Comparison of ENCODE assay signal across 16 mouse cellular contexts in genomic region chr5:75457403-75457802, GRCm38 (mm10).
"Had no signal": no experiment of that assay in that cellular context is flagged by ENCODE, and none has a peak within 500 bp of the region (broad histone marks: within the 10 kb centered on the region; RNA-seq: fewer than 3 reads in every experiment).

No protein-coding gene starts in this region.

- H3K27me3 ChIP-seq: limb, embryonic 15.5 days; liver, embryonic 12.5 days; midbrain, embryonic 15.5 days; neural tube, embryonic 13.5 days had no signal

- H3K9me3 ChIP-seq: limb, embryonic 15.5 days; liver, embryonic 12.5 days; midbrain, embryonic 10.5 days; midbrain, embryonic 15.5 days; neural tube, embryonic 13.5 days had no signal

- H3K4me2 ChIP-seq: limb, embryonic 15.5 days; liver, embryonic 12.5 days; lung, embryonic 14.5 days; midbrain, embryonic 15.5 days; neural tube, embryonic 13.5 days had no signal

- H3K9ac ChIP-seq: limb, embryonic 15.5 days; liver, embryonic 12.5 days; lung, embryonic 14.5 days; midbrain, embryonic 15.5 days; neural tube, embryonic 13.5 days had no signal

- H3K4me1 ChIP-seq: limb, embryonic 15.5 days had no signal

- DNase-seq: kidney, adult 9 months; kidney, postnatal 36 days; lung, embryonic 14.5 days; lung, postnatal 10 days; lung, postnatal 4 days; retina, postnatal 1 day; right cerebral cortex, postnatal 4 days; thymus, postnatal 36 days had no signal

- H3K4me3 ChIP-seq: layer of hippocampus, adult 2 months; left cerebral cortex, adult 2 months; limb, embryonic 15.5 days; liver, embryonic 12.5 days; midbrain, embryonic 10.5 days; midbrain, embryonic 15.5 days; neural tube, embryonic 13.5 days had no signal

- ATAC-seq: liver, embryonic 12.5 days; midbrain, embryonic 15.5 days had no signal

- H3K27ac ChIP-seq: kidney, postnatal 0 days; layer of hippocampus, adult 2 months; left cerebral cortex, adult 2 months; limb, embryonic 15.5 days; liver, embryonic 12.5 days; midbrain, embryonic 10.5 days; midbrain, embryonic 15.5 days; neural tube, embryonic 13.5 days had no signal

- H3K36me3 ChIP-seq: limb, embryonic 15.5 days; liver, embryonic 12.5 days; midbrain, embryonic 10.5 days; midbrain, embryonic 15.5 days; neural tube, embryonic 13.5 days had no signal
